Mouse (Mus musculus): ENCODE measurements at regions not wholly inside any gene's neighbourhood (a gene's known extent, or its start where the extent isn't known, plus 50 kb on each side); places are given as distances from the start of the nearest gene placed in this dataset.

DNA sequence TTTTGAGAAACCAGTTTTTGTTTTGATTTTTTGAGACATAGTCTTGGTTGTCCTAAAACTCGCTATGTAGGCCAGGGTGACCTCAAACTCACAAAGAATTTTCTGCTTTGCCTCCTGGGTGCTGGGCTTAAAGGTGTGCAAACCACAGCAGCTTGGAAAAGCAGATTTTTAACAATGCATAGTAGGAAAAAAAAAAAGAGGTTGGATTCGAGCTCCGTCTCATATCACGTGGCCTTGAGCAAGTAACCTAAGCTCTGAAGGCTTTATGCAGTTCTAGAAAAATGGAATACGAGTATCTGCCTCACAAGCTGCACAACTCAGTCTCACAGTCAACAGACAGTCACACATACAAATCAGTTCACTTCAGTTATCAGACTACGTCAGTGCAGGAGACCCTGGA is 90.9 kb downstream of the Spry2 start:
- Histone ChIP-seq H3K4me2 (no peak overlapping the region), H3K4me3 (no peak overlapping the region), H3K27ac (replicated peaks) (no peak overlapping the region), H3K27me3 (no peaks in the 10 kb centered on the region), H3K9me3 (no peaks in the 10 kb centered on the region), H3K36me3 (no peaks in the 10 kb centered on the region), H3K9ac (no peak overlapping the region), H3K4me1 (replicated peaks) (0 out of 2 replicates have a peak, but pooled peaks cover 3% of the 10 kb centered on the region)
- ATAC-seq (ENCODE audit: low FRiP score, low read depth) = no peak
- 80% methylated on average over 6 of the region's 6 CpGs for WGBS

DNA sequence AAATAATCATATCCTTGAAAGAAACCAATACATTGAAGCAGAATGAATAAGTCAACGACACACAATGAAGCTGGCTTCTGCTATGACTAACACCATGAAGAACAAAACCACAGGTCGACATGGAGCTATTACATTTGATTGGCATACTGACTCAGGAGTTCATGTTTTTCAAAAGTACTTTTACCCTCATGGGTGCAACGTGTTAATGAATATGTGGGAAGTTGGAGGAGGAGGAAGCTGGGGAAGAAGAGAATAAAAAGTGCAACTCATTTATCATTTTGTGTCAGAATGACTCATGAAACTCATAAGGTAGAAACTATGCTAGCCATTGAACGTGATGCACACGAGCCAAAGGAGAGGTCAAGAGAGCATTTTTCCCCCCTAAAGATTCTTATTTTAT is 91.3 kb downstream of the Spry2 start:
- Histone ChIP-seq H3K27ac (replicated peaks) (no peak overlapping the region), H3K4me1 (replicated peaks) (0 out of 2 replicates have a peak, but pooled peaks cover 3% of the 10 kb centered on the region), H3K4me2 (no peak overlapping the region), H3K9me3 (no peaks in the 10 kb centered on the region), H3K36me3 (no peaks in the 10 kb centered on the region), H3K27me3 (no peaks in the 10 kb centered on the region), H3K9ac (no peak overlapping the region), H3K4me3 (no peak overlapping the region)
- ATAC-seq (ENCODE audit: low FRiP score, low read depth) = no peak
- 71% methylated on average over 5 of the region's 5 CpGs for WGBS

DNA sequence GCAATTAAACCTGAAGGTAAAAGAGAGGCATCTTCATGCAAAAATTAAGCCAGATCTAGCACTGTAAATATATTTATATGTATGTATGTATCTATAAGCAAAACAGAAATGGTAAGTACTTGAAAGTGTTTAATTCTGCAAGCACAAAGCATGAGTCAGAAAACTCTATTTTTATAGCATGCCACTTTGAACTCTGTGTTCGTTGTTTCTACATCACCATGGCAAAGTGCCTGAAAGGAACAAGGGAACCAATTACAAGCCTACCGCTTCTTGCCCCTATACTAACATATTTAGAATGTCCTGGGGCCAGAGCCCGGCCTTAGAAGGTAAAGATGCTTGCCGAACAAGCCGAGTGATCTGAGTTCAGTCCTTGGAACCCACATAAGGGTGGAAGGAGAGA is 91.9 kb downstream of the Spry2 start:
- H3K36me3 ChIP-seq = no peaks in the 10 kb centered on the region
- H3K4me3 ChIP-seq = no peak overlapping the region
- H3K9me3 ChIP-seq = no peaks in the 10 kb centered on the region
- 66% methylated on average over 5 of the region's 5 CpGs for WGBS
- H3K4me2 ChIP-seq = no peak overlapping the region
- H3K27ac ChIP-seq (replicated peaks) = no peak overlapping the region
- 0 out of 2 replicates have a peak, but pooled peaks cover 3% of the 10 kb centered on the region for H3K4me1 ChIP-seq (replicated peaks)
- H3K9ac ChIP-seq = no peak overlapping the region
- H3K27me3 ChIP-seq = no peaks in the 10 kb centered on the region
- no peak for ATAC-seq (ENCODE audit: low FRiP score, low read depth)

DNA sequence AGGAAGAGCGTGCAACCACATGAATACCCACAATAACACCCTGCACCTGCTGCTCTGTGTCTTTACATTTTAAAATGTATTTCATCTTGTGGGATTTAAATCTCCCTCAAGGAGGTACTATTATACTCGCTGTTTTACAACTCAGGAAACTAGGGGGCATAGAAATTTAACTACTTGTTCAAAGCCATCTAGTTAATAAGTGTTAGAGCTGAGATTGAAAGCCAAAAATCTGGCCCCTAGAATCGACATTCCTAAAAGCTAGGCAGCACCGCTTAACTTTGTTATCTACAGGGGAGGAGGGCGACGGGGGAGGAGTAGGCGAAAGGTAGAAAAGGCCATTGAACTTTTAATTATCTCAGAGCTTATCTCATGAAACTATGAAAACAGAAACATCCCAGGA is 93.3 kb downstream of the Spry2 start:
- Histone ChIP-seq H3K4me3 (peak overlapping the region; percentile 17; the same call in 1 of the 2 replicates), H3K27me3 (no peaks in the 10 kb centered on the region), H3K4me2 (peak overlapping the region; percentile 48), H3K4me1 (replicated peaks) (0 out of 2 replicates have a peak, but pooled peaks cover 3% of the 10 kb centered on the region), H3K27ac (replicated peaks) (no peak overlapping the region), H3K36me3 (no peaks in the 10 kb centered on the region), H3K9me3 (no peaks in the 10 kb centered on the region), H3K9ac (no peak overlapping the region)
- 45% methylated on average over 7 of the region's 7 CpGs for WGBS
- ATAC-seq (ENCODE audit: low FRiP score, low read depth) = no peak

DNA sequence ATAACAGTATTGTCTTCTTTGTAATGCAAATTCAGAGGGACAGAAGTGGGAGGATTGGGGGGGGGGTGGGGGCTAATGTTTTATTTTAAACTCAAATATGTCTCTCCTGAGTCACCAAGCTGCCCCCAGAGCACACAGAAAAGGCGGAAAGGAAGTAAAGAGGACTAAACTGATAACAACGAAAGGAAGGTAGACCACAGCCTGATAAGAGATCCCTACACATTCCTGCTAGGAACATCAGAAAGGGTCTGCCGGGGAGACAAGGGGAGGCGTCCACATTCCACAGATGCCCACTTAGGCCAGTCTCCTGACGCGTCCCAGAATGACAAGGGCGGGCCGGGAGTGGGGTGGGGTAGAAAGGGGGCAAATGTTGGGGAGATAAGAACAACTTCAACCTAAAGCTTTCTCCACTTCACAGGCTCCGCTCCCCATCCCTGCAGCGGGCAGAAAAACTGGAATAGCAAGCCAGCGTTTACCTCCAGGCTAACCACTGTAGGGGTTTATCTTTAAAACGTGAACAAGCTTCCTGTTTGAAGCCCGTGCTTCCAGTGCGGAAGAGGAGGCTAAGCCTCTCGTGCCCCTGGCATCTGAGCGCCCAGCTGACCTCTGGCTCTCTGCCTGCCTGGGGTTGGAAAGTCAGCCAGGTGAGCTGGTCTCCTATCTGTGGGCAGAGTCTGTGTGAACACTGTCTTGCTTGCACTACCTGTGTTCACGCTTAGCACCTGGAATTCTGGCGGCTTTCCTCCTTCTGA is 93.9 kb downstream of the Spry2 start:
- Histone ChIP-seq H3K4me3 (peak overlapping the region; percentile 17; the same call in 1 of the 2 replicates), H3K9ac (peak overlapping the region; percentile 21; the same call in 1 of the 2 replicates), H3K27ac (replicated peaks) (no peak overlapping the region), H3K4me1 (replicated peaks) (0 out of 2 replicates have a peak, but pooled peaks cover 3% of the 10 kb centered on the region), H3K9me3 (no peaks in the 10 kb centered on the region), H3K36me3 (no peaks in the 10 kb centered on the region), H3K4me2 (peak overlapping the region; percentile 48), H3K27me3 (no peaks in the 10 kb centered on the region)
- WGBS = 13% methylated on average over 18 of the region's 18 CpGs
- no peak for ATAC-seq (ENCODE audit: low FRiP score, low read depth)

DNA sequence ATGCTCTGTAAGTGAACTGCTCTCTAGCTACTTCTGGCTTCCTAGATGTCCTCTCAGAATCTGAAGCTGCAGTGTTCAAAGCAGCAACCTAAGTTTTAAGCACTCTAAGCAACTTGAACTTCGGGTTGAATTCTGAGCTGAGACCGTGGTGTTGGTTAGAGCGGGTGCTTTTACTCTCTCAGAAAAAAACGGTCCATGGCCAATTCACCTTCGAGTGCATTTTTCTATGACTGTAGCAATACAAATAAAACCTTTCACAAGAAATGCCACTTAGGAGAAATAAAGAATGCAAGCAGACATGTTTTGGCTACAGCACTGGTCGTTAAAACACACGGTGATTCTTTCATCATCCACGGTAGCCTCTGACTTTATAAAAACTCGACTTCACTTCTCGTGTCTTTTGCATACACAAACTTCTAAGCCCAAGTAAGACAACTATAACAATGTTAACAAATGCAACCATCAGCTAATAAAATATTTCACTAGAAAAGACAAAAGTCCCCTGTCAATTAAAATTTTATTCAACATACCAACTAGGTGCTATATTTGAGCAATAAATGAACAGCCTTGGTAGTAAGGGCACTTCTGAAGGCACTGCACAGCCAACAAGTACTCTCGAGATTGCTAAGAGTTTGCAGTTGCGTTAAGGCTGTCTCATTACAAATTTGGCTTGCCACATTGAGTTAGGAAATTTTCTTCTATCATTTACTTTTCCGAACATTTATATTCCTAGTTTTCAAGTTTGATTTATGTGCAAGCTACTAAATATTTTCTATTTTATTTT is 96.3 kb downstream of the Spry2 start:
- H3K27ac ChIP-seq (replicated peaks) = no peak overlapping the region
- no peaks in the 10 kb centered on the region for H3K9me3 ChIP-seq
- no peak overlapping the region for H3K4me3 ChIP-seq
- H3K4me2 ChIP-seq = no peak overlapping the region
- WGBS = 90% methylated on average over 13 of the region's 13 CpGs
- no peak for ATAC-seq (ENCODE audit: low FRiP score, low read depth)
- H3K27me3 ChIP-seq = no peaks in the 10 kb centered on the region
- 0 out of 2 replicates have a peak, but pooled peaks cover 3% of the 10 kb centered on the region for H3K4me1 ChIP-seq (replicated peaks)
- H3K9ac ChIP-seq = no peak overlapping the region
- H3K36me3 ChIP-seq = no peaks in the 10 kb centered on the region

DNA sequence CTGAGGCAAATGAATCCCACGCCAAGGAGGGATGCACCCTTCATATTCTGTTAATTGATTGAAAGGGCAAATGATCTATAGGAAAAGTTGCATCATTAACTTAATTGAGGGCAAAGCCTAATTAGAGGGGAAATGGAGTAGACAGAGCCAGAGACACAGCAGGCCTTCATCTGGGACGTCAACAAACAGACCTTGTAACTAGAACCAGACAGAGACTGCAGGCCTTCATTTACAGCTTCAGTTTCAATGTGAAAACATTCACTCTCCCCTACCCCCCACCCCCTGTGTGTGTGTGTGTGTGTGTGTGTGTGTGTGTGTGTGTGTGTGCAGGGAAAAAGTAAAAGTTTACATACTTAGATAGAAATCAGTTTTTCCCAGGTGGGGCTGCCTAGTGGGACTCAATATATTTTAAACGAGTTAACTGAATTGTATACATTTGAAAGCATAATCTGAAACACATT is 97.2 kb downstream of the Spry2 start:
- H3K4me2 ChIP-seq = no peak overlapping the region
- no peak overlapping the region for H3K4me3 ChIP-seq
- 0 out of 2 replicates have a peak, but pooled peaks cover 3% of the 10 kb centered on the region for H3K4me1 ChIP-seq (replicated peaks)
- no peaks in the 10 kb centered on the region for H3K36me3 ChIP-seq
- no peaks in the 10 kb centered on the region for H3K27me3 ChIP-seq
- WGBS = 39% methylated on average over 3 of the region's 3 CpGs
- ATAC-seq (ENCODE audit: low FRiP score, low read depth) = no peak
- H3K27ac ChIP-seq (replicated peaks) = no peak overlapping the region
- no peak overlapping the region for H3K9ac ChIP-seq
- no peaks in the 10 kb centered on the region for H3K9me3 ChIP-seq

DNA sequence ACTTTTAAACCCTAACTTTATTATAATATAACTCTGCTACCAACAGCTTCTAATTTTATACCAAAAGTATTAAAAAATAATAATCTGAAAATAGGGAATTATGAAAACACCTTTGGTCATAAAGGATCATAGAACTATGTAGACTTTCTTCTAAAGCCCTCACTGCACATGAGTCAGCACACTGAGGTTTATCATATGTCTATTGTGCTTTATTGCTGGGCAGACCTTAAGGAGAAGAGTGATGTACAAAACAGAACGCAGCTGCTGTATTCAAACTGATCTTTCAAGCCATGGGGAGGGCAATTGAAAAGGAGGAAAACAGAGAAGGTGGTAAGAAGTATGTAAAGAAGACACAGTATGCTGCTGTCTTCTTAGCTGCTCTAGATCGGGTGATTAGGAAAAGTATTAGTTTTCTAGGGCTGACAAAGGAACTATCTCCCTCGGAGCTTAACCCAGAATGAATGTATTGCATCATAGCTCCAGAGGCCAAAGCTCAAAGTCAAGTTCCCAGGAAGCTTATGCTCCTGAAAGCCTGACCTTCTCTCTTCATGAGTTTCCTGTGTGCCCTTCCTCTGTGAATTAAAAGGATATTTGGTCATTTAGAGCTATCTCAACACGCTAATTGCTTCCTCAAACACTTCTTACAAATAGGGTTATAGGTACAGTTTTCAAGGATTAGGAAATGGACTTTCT is 103.5 kb downstream of the Spry2 start:
- H3K4me3 ChIP-seq = no peak overlapping the region
- H3K4me2 ChIP-seq = no peak overlapping the region
- H3K9ac ChIP-seq = no peak overlapping the region
- ATAC-seq (ENCODE audit: low FRiP score, low read depth) = no peak
- no peaks in the 10 kb centered on the region for H3K36me3 ChIP-seq
- no peaks in the 10 kb centered on the region for H3K4me1 ChIP-seq (replicated peaks)
- 83% methylated on average over 4 of the region's 4 CpGs for WGBS
- H3K27me3 ChIP-seq = no peaks in the 10 kb centered on the region
- H3K27ac ChIP-seq (replicated peaks) = no peak overlapping the region
- no peaks in the 10 kb centered on the region for H3K9me3 ChIP-seq

DNA sequence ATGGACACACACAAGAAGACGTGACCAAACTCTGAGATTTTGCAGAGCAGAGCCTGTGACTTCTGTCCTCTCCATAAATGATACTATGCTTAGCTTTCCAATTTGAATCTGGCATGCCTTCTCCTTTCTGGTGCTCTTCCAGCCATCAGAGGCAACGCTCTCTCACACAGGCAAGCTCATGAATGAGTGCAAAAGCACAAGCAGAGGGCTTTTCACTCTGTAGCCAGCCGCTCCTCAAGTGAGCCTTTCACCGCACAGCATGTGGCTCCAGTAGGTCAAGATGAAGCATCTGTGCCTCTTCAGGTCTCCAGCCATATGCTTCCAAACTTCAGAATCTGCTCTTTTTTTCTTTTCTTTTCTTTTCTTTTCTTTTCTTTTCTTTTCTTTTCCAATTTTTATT is 106.2 kb downstream of the Spry2 start:
- no peaks in the 10 kb centered on the region for H3K27me3 ChIP-seq
- H3K4me1 ChIP-seq (replicated peaks) = no peaks in the 10 kb centered on the region
- WGBS = 86% methylated on average over 4 of the region's 4 CpGs
- H3K36me3 ChIP-seq = no peaks in the 10 kb centered on the region
- no peak overlapping the region for H3K4me3 ChIP-seq
- H3K9ac ChIP-seq = no peak overlapping the region
- no peaks in the 10 kb centered on the region for H3K9me3 ChIP-seq
- H3K4me2 ChIP-seq = no peak overlapping the region
- no peak for ATAC-seq (ENCODE audit: low FRiP score, low read depth)
- H3K27ac ChIP-seq (replicated peaks) = no peak overlapping the region

DNA sequence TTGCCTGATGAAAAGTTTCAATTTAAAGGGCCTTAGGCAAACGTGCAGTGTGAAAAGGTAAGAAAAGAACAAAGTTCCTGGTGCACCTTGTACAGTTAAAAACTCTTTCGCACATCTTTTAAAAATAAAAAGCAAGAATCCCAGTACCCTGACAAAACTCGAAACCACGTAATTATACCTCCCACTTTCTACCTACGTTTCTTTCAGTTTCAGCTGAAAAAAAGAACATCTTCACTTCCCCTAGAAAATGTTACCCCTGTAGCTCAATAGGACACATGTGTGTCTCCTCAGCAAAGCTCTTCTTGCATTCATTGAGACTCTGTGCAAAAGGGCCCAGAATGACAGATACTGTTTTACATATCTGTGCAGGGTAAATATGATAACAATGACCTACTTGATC is 113.2 kb downstream of the Spry2 start:
- Histone ChIP-seq H3K4me1 (replicated peaks) (no peaks in the 10 kb centered on the region), H3K9me3 (no peaks in the 10 kb centered on the region), H3K27ac (replicated peaks) (no peak overlapping the region), H3K4me2 (no peak overlapping the region), H3K4me3 (no peak overlapping the region), H3K36me3 (no peaks in the 10 kb centered on the region), H3K27me3 (no peaks in the 10 kb centered on the region), H3K9ac (no peak overlapping the region)
- no peak for ATAC-seq (ENCODE audit: low FRiP score, low read depth)
- 93% methylated on average over 5 of the region's 5 CpGs for WGBS

DNA sequence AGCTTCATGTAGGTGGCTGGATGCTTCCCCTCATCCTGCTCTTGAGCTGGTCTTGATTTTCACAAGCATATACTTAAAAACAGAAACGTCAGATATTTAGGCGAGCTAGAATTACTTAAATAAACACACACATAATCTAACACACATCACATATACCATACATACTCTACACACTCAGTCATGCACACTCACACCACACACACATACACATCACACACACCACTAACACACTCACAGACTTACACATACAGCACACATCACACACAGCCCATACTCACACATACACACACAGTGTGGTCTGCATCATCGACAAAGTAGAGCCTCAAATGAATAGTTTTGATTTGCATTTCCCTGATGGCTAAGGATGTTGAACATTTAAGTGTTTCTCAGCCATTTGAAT is 116.9 kb downstream of the Spry2 start:
- H3K9ac ChIP-seq = no peak overlapping the region
- no peak for ATAC-seq (ENCODE audit: low FRiP score, low read depth)
- H3K4me1 ChIP-seq (replicated peaks) = no peaks in the 10 kb centered on the region
- no peak overlapping the region for H3K27ac ChIP-seq (replicated peaks)
- 82% methylated on average over 3 of the region's 3 CpGs for WGBS
- no peak overlapping the region for H3K4me2 ChIP-seq
- H3K27me3 ChIP-seq = no peaks in the 10 kb centered on the region
- no peaks in the 10 kb centered on the region for H3K9me3 ChIP-seq
- no peaks in the 10 kb centered on the region for H3K36me3 ChIP-seq
- H3K4me3 ChIP-seq = no peak overlapping the region

DNA sequence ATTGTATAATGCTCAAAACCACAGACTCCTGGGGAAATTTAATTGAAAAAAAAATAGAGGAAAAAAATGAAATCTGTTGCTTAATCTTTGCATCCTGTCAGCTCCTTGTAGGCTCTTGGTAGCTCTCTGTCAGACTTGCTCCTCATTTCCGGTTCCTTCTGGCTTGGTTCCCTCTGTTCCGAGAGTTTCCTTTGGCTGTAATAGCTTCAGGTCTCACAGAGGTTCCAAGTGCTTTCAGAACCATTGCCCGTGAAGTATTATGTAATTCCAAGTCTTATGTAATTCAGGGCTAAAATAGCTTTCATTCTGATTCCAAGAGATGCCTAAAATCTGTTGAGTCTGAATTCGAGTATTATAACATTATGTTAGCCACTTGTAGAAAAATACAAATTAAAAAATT is 117.3 kb downstream of the Spry2 start:
- no peaks in the 10 kb centered on the region for H3K9me3 ChIP-seq
- no peak overlapping the region for H3K4me3 ChIP-seq
- ATAC-seq (ENCODE audit: low FRiP score, low read depth) = no peak
- no peak overlapping the region for H3K4me2 ChIP-seq
- no peaks in the 10 kb centered on the region for H3K4me1 ChIP-seq (replicated peaks)
- no peak overlapping the region for H3K9ac ChIP-seq
- no peaks in the 10 kb centered on the region for H3K36me3 ChIP-seq
- H3K27me3 ChIP-seq = no peaks in the 10 kb centered on the region
- 69% methylated on average over 4 of the region's 4 CpGs for WGBS
- no peak overlapping the region for H3K27ac ChIP-seq (replicated peaks)

All from hindbrain, embryonic 15.5 days (tissue).